Mouse (Mus musculus) left cerebral cortex, postnatal 4 days (tissue): ENCODE data around the gene Lcp2. TPM values are rescaled to one million over a fixed set of nuclear protein-coding genes. Genes with fewer than 3 reads are reported as not detected.

ENCODE experiments used
- DNase-seq: peaks from one replicate; pipeline ENCODE4 v3.0.0-alpha.2; 2022
- intact Hi-C: fragments of 180-260 bp; cut with DNase I; formaldehyde crosslinking; loops from one replicate; pipeline ENCODE4 v1.15.1; 2025
- total RNA-seq, 2 experiments: library from RNA; stranded (reverse); gene quantifications; 2 replicates each; pipeline ENCODE4 v1.2.3; 2021

Gene Lcp2
- total RNA-seq, 2 experiments from 2014 or later = 3.7 to 4.5 TPM

DNA sequence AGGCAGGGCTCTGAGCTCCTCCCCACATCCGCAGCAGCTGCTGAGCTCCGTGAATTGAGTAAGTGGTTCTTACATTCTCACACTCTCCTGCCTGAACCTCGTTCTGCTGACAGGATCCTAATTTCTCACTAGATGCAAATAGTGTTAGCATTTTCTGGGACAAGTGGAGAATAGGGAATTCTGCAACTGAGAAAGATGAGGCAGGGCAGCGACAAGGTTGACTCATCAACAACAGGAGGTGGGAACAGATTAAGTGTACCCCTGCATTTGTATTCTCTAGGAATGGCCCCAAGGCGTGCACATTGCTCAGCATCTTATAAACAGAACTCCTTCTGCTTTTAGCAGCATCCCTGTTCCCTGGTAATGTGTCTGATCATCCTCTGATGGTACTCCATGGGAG, 6.7 kb upstream of the Lcp2 start:
- intact Hi-C loops = no loop called here
- no peak for DNase-seq

DNA sequence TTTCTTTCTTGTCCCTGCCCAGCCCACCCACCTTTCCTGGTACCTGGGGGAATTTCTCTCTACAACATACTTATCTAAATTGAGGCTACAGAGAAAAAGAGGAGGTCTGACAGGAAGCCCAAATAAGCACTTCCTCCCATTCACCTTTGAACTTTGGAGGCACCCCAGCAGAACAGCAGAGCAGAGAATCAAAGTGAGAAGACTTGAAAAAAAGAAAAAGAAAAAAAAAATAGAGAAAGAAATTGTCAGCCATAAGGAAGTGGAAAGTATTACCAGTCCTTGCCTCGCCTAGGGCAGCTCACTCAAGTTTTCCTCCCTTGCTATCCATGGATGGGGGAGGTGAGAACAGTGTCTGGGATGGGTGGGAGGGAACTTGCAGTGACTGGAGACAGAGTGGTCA, 3.9 kb upstream of the Lcp2 start:
- no peak for DNase-seq
- intact Hi-C loops = no loop called here

DNA sequence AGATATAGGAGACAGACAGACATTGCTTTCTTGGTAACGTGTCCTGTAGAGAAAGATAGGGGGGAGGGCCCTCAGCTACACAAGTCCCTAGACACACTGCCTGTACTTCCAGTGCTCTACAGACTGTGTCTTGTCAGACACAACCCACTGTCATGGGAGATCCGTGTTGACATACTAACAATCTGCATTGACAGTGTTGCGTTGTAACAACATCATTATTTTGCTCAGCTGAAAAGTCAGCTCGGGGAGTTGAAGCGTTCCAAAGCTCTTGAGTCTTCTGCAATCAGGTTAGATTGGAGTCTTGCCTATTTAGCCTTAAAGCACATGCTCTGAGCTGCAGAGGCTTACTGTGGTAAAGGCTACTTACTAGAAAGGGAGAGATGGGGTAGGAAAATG, 820 bp downstream of the Lcp2 start:
- intact Hi-C loops = no loop called here
- DNase-seq = no peak

DNA sequence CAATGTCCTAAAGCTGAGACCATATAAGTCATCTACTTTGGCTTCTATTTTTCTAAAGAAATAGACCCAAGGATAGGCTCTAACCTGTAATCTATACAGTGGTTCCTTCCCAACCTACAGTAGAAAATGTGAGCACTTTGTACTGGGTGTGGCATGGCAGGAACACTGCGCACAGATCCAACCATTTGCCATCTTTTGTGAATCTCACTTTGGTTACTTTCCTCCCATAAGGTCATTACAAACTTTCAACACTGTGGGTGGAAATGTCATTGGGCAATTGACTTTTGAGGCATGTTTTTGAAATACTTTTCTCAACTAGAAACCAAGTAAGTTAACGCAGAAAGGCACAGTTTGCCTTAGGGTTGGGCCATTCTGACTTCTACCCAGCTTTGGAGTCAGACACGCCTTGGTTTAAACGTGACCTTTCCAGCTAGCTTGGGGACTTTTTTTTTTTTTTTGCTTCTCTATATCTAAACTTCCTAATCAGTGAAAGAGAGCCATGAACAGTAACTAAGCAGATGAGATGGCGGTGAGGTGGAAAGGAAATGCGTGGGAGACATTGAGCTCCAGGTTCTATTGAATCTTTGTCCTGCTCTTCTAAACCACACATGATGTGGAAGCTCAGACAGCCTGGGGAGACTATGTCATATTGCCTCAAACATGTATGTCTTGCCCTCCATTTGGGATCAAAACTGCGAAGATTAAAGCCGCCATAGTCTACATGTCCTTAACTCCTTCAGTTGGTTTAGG, 1.8 kb downstream of the Lcp2 start:
- intact Hi-C loops = no loop called here

DNA sequence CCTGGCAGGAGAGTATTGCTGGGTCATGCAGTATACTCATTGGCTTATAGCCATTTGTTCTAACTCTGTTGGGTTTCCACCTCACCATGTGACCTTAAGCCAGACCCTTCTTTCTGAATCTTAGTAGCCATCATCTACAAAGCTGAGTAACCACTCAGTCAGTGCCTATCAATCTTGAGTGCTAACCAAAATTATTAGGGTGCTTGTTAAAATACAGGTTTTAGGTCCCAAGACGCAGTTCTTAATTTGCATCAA, 2.3 kb downstream of the Lcp2 start:
- intact Hi-C loops = no loop called here
- no peak for DNase-seq

More for the DNA sequence above, 1.8 kb downstream of the Lcp2 start:
- DNase-seq = no peak

DNA sequence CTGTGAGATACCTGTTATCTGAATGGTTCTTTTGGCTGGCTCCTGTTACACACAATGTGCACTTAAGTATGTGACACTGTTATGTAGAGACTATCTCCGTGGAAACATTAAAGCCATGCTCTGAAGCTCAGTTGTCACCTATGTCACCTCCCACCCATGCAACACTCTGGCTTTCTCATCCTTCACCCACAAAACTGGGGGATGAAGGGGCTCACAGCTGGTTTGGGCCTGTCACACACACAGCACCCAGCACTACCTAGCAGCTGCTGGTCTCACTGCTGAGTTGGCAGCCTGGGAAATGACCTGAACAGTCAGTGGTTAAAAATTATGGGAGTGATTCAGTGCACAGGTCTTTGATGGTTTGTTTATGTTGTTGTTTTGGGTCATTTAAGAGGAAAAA, 3.3 kb downstream of the Lcp2 start:
- intact Hi-C loops = no loop called here
- DNase-seq = no peak

DNA sequence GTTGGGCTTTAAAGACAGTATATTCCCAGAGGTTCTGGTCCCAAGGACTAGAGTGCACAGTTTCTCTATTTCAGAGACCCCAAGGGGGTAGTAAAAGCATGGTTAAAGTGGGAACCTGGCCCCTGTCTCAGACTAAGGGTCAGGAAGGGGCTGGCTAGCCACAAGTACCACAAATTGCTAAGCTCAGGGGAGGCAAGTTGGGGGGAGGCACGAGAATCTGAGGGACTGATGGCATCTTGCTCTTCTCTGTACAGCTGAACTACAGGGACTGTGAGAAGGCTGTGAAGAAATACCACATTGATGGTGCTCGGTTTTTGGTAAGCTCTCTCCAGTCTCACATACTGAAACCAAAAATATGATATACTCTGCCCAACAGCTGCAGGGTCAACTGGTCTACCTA, 3.9 kb downstream of the Lcp2 start:
- intact Hi-C loops = no loop called here
- no peak for DNase-seq

DNA sequence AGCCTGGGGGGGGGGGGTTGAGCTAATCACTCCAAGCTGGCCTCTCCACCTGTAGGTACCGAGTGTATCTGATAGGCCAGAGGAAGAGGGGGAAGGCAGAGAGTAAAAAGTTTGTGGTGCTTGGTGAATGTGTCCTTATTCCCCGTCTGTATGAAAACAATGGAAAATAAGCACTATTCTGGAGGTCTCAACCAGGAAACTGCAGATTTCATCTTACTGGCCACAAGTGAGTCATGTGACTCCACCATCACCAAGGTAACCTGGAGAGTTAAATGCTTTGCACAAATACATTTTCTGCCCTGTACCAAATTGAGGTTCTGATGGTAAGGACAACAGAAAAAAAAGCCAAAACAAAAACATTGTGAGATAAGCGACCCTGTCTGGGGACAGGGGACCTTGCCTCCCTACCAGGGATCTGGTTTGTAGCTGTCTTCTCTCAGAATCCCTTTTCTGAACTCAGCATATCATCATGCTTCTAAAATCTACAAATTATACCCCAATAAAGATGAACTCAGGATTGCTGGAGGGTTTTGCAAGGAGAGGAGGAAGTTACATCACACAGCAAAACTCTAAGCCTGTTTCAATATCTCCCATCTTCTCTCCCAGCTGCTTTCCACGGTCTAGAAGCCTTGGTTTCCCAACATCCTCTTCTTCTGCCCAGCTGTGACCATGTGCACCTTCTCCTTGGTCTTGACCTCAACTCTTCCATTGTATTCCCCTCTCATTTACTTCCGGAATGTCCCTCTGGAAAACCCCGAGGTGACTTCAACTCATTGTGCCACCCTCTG, 6.5 kb downstream of the Lcp2 start:
- DNase-seq = no peak
- intact Hi-C loops = no loop called here

DNA sequence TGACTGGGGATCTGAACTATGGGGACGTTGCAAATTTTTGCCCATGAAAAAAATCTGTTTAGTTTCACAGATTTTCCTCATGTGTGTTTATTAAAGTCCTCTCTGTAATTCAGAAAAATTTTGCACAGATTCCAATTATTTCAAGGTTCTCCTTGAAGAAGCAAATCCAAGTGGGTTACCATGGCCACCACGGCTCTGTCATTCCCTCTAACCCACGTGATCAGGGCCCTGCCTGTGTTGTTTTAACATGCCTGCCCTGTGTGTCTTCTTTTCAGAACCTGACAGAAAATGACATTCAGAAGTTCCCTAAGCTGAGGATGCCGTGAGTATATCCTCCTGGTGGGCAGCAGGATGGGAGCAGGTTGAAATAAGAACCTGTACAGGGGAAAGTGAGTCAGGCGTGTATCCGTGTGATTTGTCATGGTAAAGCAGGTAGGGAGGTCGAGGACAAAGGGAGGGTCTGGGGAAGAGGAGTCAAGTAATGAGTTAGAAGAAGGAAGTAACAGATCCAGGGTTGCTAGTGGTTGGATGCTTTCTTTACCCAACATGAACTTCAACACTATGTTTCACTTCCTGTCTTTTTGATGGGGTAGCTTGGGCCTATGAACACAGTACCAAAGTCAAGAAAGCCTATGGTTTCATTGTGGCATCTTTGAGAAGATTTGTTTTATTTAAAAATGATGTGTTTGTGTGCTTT, 7.5 kb downstream of the Lcp2 start:
- intact Hi-C loops = no loop called here
- DNase-seq = no peak

DNA sequence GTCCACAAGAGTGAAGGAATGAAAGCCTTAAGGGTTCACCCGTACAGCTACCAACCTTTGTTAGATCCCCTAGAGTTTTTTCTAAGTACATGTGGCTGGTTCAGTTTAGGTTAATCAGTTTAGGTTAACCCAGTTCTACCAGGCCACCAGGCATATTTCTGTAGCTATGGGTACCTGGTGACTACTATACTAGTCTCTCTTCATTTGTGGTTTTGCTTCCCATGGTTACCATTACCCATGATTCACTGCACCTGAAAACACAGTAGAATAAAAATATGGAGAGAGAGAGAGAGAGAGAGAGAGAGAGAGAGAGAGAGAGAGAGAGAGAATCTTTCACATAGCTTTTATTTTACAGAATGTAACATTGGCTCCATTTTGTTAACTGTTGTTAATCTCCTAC, 10.0 kb downstream of the Lcp2 start:
- DNase-seq = no peak
- intact Hi-C loops = no loop called here

DNA sequence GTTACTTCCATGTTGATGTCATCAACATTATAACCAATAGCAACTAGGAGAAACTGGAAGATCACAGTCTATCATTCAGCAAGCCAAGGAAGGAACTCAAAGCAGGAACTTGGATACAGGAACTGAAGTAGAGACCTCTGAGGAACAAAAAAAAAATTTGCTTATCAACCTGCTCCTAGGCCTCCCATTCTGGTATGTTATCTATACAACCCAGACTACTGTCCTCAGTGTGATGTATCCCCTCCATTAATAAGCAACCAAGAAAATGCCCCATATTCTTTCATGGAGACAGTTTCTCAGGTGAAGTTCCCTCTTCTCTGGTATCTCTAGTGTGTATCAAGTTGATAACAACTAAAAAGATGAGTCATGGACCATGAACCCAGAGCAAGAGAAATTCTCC, 11.6 kb downstream of the Lcp2 start:
- no peak for DNase-seq
- intact Hi-C loops = no loop called here

DNA sequence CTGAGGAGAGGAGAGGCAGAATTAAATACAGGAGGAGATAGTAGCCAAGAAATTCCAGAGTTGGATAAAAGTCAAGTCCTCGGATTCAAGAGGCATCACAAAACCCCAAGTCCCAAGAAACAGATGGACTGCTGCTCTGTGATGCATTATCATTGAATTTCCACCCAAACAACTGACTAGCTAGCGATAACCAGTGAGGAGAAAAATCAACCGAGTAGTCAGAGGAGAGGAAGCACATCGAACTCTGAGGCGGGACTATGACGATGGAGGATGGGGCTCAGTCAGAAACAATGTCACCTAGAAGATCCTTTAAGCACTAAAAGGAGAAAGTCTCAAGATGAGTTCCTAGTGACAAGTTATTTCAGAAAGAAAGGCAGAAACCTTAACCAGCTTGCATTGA, 12.2 kb downstream of the Lcp2 start:
- intact Hi-C loops = no loop called here
- no peak for DNase-seq

DNA sequence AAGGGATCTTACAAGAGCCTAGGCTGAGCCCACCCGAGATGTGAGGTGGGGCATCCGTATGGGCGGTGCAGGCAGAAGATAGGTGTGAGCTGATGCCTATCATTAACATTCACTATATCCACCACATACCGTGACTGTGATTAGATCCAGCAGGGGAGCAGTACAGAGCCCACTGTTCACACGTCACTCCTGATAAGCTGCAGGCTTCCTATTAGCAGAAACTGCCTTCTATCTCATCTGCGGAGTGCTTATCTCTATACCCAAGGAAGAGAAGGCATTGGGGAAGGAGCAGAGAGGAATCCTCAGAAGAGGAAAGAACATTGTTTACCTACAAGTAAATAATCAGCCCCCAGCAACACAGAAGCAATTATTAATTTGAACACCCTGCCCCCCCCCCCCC, 15.0 kb downstream of the Lcp2 start:
- no peak for DNase-seq
- intact Hi-C loops = no loop called here

DNA sequence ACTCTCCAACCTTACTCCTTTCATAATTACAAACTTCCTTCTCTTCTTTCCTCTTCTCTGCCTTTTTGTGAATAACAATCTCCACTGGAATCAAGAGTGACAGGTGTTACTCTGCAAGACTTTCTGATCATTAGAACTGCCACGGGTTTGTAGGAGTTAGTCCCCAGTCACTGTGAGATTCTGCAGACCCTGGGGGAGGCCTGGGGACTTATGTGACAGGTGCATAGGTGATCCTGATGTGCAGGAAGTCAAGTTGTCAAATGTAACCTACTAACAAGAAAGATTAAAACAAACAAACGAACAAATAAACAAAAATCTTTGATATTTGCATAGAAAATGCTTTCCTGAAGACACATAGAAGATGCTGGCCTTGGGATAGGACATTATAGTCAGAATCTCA, 16.5 kb downstream of the Lcp2 start:
- intact Hi-C loops = no loop called here
- no peak for DNase-seq

DNA sequence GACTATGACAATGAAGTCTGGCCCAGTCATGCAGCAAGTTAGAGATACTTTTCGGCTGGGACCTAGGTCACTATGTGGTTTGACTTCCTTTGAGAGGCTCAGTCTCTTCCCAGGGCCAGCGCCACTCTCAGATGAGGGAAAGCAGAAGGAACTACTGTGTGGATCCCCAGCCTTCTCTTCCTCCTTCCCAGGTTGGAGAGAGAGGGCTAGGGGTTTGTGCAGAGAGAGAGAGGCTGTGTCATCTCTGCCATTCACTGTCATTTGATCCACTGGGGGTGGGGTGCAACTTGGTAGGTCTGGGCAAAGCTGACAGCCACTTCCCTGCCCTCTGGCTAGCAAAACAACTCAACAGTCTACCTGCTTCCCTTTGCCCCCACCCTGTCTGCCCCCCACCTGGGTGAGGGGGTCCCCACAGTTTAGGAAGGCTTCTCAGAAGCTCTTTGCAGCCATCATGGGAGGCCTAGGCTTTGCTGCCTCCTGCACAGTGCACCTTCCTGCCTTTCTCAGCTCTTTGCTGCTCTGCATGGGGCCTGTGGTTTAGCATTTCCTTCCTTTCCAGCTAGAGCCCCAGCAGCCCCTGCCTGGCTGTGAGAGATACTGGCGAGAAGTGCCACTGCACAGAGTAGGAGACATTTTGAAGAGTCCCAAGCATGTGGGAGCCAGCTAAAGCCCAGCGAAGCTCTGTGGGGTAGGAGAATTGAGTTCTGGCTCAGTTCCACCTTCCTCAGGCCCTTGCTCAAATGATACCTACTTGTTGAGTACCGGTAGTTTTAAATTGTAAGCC, 17.2 kb downstream of the Lcp2 start:
- intact Hi-C loops = no loop called here
- no peak for DNase-seq

DNA sequence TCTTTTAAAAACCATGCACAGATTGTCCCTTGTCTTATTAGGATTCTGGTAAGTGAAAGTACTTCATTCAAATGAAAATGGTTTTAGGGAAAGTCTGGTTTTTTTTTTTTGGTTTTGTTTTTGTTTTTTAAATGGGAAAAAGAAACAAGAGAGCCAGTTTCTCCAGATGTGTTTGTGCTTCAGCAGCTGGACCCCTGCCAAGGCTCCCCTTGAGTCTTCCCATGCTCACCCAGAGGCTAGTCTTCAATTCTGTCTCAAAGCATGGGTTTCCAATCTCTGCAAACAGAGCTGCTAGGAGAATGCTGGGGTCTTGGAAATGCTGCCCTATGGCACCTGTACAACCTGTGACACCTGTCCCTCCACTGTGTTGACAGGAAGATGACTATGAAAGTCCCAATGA, 23.9 kb downstream of the Lcp2 start:
- intact Hi-C loops = no loop called here
- DNase-seq = no peak

DNA sequence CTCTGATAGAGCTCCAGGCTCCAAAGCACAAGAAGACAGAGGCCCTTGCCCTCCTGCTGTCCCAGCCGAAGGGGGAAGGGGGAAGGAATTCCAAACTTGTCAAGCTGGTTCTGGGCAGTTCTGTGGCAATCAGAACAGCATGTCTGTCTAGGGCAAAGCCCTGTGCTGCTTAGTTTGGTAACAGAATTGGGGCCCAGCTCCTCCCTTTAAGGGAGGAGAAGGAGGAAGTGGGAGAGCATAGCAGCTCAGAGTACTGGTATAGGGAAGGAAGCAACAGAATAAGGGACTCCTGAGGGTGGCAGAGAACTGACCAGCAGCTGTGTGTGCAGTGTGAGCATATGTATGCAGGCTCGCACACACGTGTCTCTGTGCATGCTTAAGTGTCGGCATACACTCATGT, 25.6 kb downstream of the Lcp2 start:
- DNase-seq = no peak
- intact Hi-C loops = no loop called here

DNA sequence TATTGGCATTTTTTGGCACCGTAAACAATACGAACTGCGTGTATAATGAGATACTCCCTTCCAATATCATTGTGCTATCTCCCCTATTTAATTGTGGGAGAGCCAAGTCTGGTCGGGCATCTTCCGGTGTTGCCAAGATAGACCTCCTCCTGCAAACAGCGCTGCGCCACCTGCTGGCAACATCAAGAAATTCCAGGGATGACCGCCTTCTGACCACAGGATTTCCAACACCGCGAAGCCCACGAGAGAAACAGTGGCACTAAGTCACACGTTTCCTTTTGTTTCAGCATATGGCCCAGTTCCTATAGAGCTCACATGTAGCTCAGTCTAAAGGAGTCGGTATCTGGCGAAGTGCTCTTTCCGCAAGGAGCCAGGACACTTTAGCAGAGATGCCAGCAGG, 27.1 kb downstream of the Lcp2 start:
- intact Hi-C loops = no loop called here

DNA sequence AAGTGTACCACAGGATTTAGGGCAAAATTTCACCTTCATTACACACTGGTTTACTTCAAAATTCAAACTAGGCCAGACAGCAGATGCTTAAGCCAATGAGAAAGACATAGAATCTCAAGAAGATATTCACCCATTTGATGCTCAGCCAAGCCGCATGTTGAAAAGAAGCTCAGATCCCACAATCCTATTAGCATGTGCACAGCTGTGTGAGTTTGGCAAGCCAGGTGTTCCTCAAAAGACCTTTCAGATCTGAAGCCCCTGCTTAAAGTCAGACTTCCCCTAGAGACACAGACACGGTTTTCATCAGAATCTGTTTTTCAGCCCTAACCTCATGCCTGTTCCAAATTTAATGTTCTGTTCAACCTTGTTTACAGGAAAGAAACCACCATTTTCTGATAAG, 31.1 kb downstream of the Lcp2 start:
- intact Hi-C loops = no loop called here
- DNase-seq = no peak

More for the DNA sequence above, 27.1 kb downstream of the Lcp2 start:
- DNase-seq = peak; percentile 79

DNA sequence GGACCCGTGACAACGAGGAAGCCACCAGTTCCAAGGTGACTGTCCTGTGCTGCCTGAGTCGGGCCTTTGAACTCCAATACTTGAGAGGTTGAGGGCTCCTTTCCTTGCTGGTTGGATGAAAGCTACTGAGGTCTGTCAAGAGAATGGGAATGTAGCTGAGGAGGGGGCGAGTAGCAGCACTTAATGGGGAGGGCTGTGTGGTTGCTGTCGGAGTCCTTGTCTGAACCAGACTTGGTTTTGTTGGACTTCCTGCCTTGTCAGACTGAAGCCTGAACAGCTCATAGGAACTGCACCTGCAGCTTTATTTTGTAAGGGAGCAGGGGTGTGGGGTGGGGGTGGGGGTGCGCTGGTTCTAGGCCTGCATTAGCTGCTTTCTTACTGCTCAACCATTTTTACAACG, 31.9 kb downstream of the Lcp2 start:
- intact Hi-C loops = no loop called here
- no peak for DNase-seq
